Mouse (Mus musculus) neutrophil, adult 5-6 weeks (primary cell): Measurements from ENCODE around the gene Lpar1. TPM values are rescaled to one million over a fixed set of nuclear protein-coding genes. Genes with fewer than 3 reads are reported as not detected.

Source experiments
- ATAC-seq: fragments of 151-379, 151-347 bp; 2 replicates; pipeline ENCODE4 v1.8.0; 2017; ENCODE audit warnings: mild to moderate bottlenecking, moderate TSS enrichment; ENCODE audit not compliant: insufficient number of reproducible peaks, poor library complexity, low FRiP score, severe bottlenecking; ENCODE audit errors: extremely low read depth
- total RNA-seq: library from RNA; stranded (forward); fragments of 200-1000 nt; gene quantifications from 2 replicates; pipeline ENCODE4 v1.2.3, GENCODE M21; 2017

Gene Lpar1
- 0.23 TPM in 1 of 2 replicates, not detected in the other for total RNA-seq

GRCm38 (mm10) chr4:58553631-58554358 lies at the start of gene Lpar1:
Lpar1 (minus strand) TSS chr4:58553898.
- no peak for ATAC-seq

GRCm38 (mm10) chr4:58585942-58586341 lies 32.2 kb upstream of the Lpar1 start:
- 0 out of 2 replicates have a peak, but pooled peaks have one; percentile 19 for ATAC-seq

GRCm38 (mm10) chr4:58581191-58581590 lies 27.5 kb upstream of the Lpar1 start:
- no peak for ATAC-seq

- ATAC-seq: no peak
These were observed 26.8 kb upstream of the Lpar1 start for GRCm38 (mm10) chr4:58580516-58580915.

- no peak for ATAC-seq
These were observed 26.4 kb upstream of the Lpar1 start for GRCm38 (mm10) chr4:58580098-58580497.

GRCm38 (mm10) chr4:58578488-58578887 lies 24.8 kb upstream of the Lpar1 start:
- no peak for ATAC-seq

GRCm38 (mm10) chr4:58577382-58578048 lies 23.8 kb upstream of the Lpar1 start:
- no peak for ATAC-seq

GRCm38 (mm10) chr4:58575831-58576230 lies 22.1 kb upstream of the Lpar1 start:
- no peak for ATAC-seq

GRCm38 (mm10) chr4:58574024-58574423 lies 20.3 kb upstream of the Lpar1 start:
- ATAC-seq: no peak

GRCm38 (mm10) chr4:58572446-58572845 lies 18.7 kb upstream of the Lpar1 start:
- ATAC-seq: no peak

GRCm38 (mm10) chr4:58571661-58572060 lies 18.0 kb upstream of the Lpar1 start:
- ATAC-seq: no peak

GRCm38 (mm10) chr4:58571232-58571631 lies 17.5 kb upstream of the Lpar1 start:
- no peak for ATAC-seq

GRCm38 (mm10) chr4:58568486-58568885 lies 14.8 kb upstream of the Lpar1 start:
- no peak for ATAC-seq

GRCm38 (mm10) chr4:58562776-58563175 lies 9.1 kb upstream of the Lpar1 start:
- no peak for ATAC-seq

GRCm38 (mm10) chr4:58557001-58557400 lies 3.3 kb upstream of the Lpar1 start:
- ATAC-seq: no peak

GRCm38 (mm10) chr4:58554359-58554838 lies 701 bp upstream of the Lpar1 start:
- ATAC-seq: no peak

GRCm38 (mm10) chr4:58552731-58553630 lies 717 bp downstream of the Lpar1 start:
- ATAC-seq: no peak

- ATAC-seq: no peak
These were observed 1.5 kb downstream of the Lpar1 start for GRCm38 (mm10) chr4:58552229-58552628.

- no peak for ATAC-seq
These were observed 1.9 kb downstream of the Lpar1 start for GRCm38 (mm10) chr4:58551820-58552219.
